Mouse (Mus musculus) telencephalon, adult 2 months (tissue): ENCODE results near the gene Gm4491.

Experiments
- DNase-seq: peaks from one replicate; pipeline ENCODE4 v3.0.0-alpha.2; 2011; ENCODE audit warnings: low read depth, low spot score

Gene Gm4491

GRCm38 (mm10) chr14:57115823-57116544 lies at the start of gene Gm4491:
Gene Gm4491, minus strand, starts transcription at chr14:57115883.
- DNase-seq: no peak

- DNase-seq: no peak
These were observed 46.1 kb upstream of the Gm4491 start for GRCm38 (mm10) chr14:57161833-57162232.

GRCm38 (mm10) chr14:57161201-57161600 lies 45.5 kb upstream of the Gm4491 start:
- no peak for DNase-seq

- DNase-seq: no peak
These were observed 39.2 kb upstream of the Gm4491 start for GRCm38 (mm10) chr14:57154916-57155315.

GRCm38 (mm10) chr14:57145741-57146140 lies 30.1 kb upstream of the Gm4491 start:
- no peak for DNase-seq

- DNase-seq: no peak
These were observed 19.6 kb upstream of the Gm4491 start for GRCm38 (mm10) chr14:57135265-57135664.

- DNase-seq: no peak
These were observed 17.5 kb upstream of the Gm4491 start, which contains the start of gene Gjb6 for GRCm38 (mm10) chr14:57133161-57133661. Gene Gjb6, minus strand, starts transcription at chr14:57133611.

GRCm38 (mm10) chr14:57127383-57127782 lies 11.7 kb upstream of the Gm4491 start:
- DNase-seq: no peak

- DNase-seq: no peak
These were observed 6.6 kb upstream of the Gm4491 start for GRCm38 (mm10) chr14:57122295-57122694.

- peak; percentile 6 for DNase-seq
These were observed 6.5 kb downstream of the Gm4491 start for GRCm38 (mm10) chr14:57109194-57109593.

GRCm38 (mm10) chr14:57107916-57108315 lies 7.8 kb downstream of the Gm4491 start:
- no peak for DNase-seq

- no peak for DNase-seq
These were observed 8.6 kb downstream of the Gm4491 start for GRCm38 (mm10) chr14:57107091-57107490.

GRCm38 (mm10) chr14:57105721-57106120 lies 10.0 kb downstream of the Gm4491 start:
- DNase-seq: no peak

- DNase-seq: no peak
These were observed 10.6 kb downstream of the Gm4491 start for GRCm38 (mm10) chr14:57105111-57105510.

- no peak for DNase-seq
These were observed 11.3 kb downstream of the Gm4491 start, which contains the start of gene Gjb2 for GRCm38 (mm10) chr14:57104106-57105023. Gene Gjb2, minus strand, starts transcription at chr14:57104702.

GRCm38 (mm10) chr14:57103711-57104105 lies 12.0 kb downstream of the Gm4491 start:
- DNase-seq: no peak

- DNase-seq: no peak
These were observed 12.6 kb downstream of the Gm4491 start for GRCm38 (mm10) chr14:57103121-57103520.

- no peak for DNase-seq
These were observed 14.1 kb downstream of the Gm4491 start for GRCm38 (mm10) chr14:57101623-57102022.

GRCm38 (mm10) chr14:57095855-57096254 lies 19.8 kb downstream of the Gm4491 start:
- DNase-seq: no peak

GRCm38 (mm10) chr14:57093029-57093428 lies 22.7 kb downstream of the Gm4491 start:
- DNase-seq: peak; percentile 13

- no peak for DNase-seq
These were observed 25.7 kb downstream of the Gm4491 start for GRCm38 (mm10) chr14:57090001-57090400.

- DNase-seq: no peak
These were observed 26.6 kb downstream of the Gm4491 start for GRCm38 (mm10) chr14:57089107-57089506.
